Mouse (Mus musculus): ENCODE measurements at regions not wholly inside any gene's neighbourhood (a gene's known extent, or its start where the extent isn't known, plus 50 kb on each side); places are given as distances from the start of the nearest gene placed in this dataset.

GRCm38 (mm10) chrX:11755046-11755445 is 405.1 kb downstream of the Bcor start:
- DNase-seq (ENCODE audit: inconsistent age in 2 of 2, low spot score in 1 of 2) = no peak

- DNase-seq (ENCODE audit: inconsistent age in 2 of 2, low spot score in 1 of 2) = no peak
Observed at GRCm38 (mm10) chrX:11763351-11764082, 396.6 kb downstream of the Bcor start.

- no peak for DNase-seq (ENCODE audit: inconsistent age in 2 of 2, low spot score in 1 of 2)
Observed at GRCm38 (mm10) chrX:11776236-11776899, 383.8 kb downstream of the Bcor start.

- no peak for DNase-seq (ENCODE audit: inconsistent age in 2 of 2, low spot score in 1 of 2)
Observed at GRCm38 (mm10) chrX:11795010-11795409, 365.1 kb downstream of the Bcor start.

GRCm38 (mm10) chrX:11797870-11798269 is 362.3 kb downstream of the Bcor start:
- peak in 1 of 2 experiments; percentile 33 for DNase-seq (ENCODE audit: inconsistent age in 2 of 2, low spot score in 1 of 2)

GRCm38 (mm10) chrX:11798326-11798725 is 361.8 kb downstream of the Bcor start:
- no peak for DNase-seq (ENCODE audit: inconsistent age in 2 of 2, low spot score in 1 of 2)

- peak in 1 of 2 experiments; percentile 13 for DNase-seq (ENCODE audit: inconsistent age in 2 of 2, low spot score in 1 of 2)
Observed at GRCm38 (mm10) chrX:11800400-11800941, 359.7 kb downstream of the Bcor start.

GRCm38 (mm10) chrX:11801208-11801607 is 358.9 kb downstream of the Bcor start:
- peak; percentile 7 to 47 for DNase-seq (ENCODE audit: inconsistent age in 2 of 2, low spot score in 1 of 2)

GRCm38 (mm10) chrX:11801621-11802020 is 358.5 kb downstream of the Bcor start:
- no peak for DNase-seq (ENCODE audit: inconsistent age in 2 of 2, low spot score in 1 of 2)

GRCm38 (mm10) chrX:11802074-11802899 is 357.9 kb downstream of the Bcor start:
- DNase-seq (ENCODE audit: inconsistent age in 2 of 2, low spot score in 1 of 2) = peak in 1 of 2 experiments; percentile 7

- no peak for DNase-seq (ENCODE audit: inconsistent age in 2 of 2, low spot score in 1 of 2)
Observed at GRCm38 (mm10) chrX:11803239-11803638, 356.9 kb downstream of the Bcor start.

GRCm38 (mm10) chrX:11806896-11807252 is 353.3 kb downstream of the Bcor start:
- no peak for DNase-seq (ENCODE audit: inconsistent age in 2 of 2, low spot score in 1 of 2)

- peak; percentile 26 to 58 for DNase-seq (ENCODE audit: inconsistent age in 2 of 2, low spot score in 1 of 2)
Observed at GRCm38 (mm10) chrX:11807253-11807882, 352.8 kb downstream of the Bcor start.

GRCm38 (mm10) chrX:11807883-11808262 is 352.3 kb downstream of the Bcor start:
- peak in 1 of 2 experiments; percentile 52 for DNase-seq (ENCODE audit: inconsistent age in 2 of 2, low spot score in 1 of 2)

- no peak for DNase-seq (ENCODE audit: inconsistent age in 2 of 2, low spot score in 1 of 2)
Observed at GRCm38 (mm10) chrX:11808911-11809310, 351.2 kb downstream of the Bcor start.

- no peak for DNase-seq (ENCODE audit: inconsistent age in 2 of 2, low spot score in 1 of 2)
Observed at GRCm38 (mm10) chrX:11814861-11815260, 345.3 kb downstream of the Bcor start.

- DNase-seq (ENCODE audit: inconsistent age in 2 of 2, low spot score in 1 of 2) = no peak
Observed at GRCm38 (mm10) chrX:11815864-11816263, 344.3 kb downstream of the Bcor start.

GRCm38 (mm10) chrX:11818634-11819033 is 341.5 kb downstream of the Bcor start:
- DNase-seq (ENCODE audit: inconsistent age in 2 of 2, low spot score in 1 of 2) = no peak

- no peak for DNase-seq (ENCODE audit: inconsistent age in 2 of 2, low spot score in 1 of 2)
Observed at GRCm38 (mm10) chrX:11821165-11821564, 339.0 kb downstream of the Bcor start.

- DNase-seq (ENCODE audit: inconsistent age in 2 of 2, low spot score in 1 of 2) = no peak
Observed at GRCm38 (mm10) chrX:11821880-11822768, 338.0 kb downstream of the Bcor start.
